Mouse (Mus musculus): ENCODE data around the gene Crbn.
A peak's percentile ranks its signal among the peaks of the same experiment; 100 is the strongest.

Crbn gene

GRCm38 (mm10) chr6:106760473-106761218 lies 39.2 kb downstream of the Crbn start:
- DNase-seq = no peak

- DNase-seq = no peak
Observed at GRCm38 (mm10) chr6:106758299-106758698, 41.6 kb downstream of the Crbn start.

DNA sequence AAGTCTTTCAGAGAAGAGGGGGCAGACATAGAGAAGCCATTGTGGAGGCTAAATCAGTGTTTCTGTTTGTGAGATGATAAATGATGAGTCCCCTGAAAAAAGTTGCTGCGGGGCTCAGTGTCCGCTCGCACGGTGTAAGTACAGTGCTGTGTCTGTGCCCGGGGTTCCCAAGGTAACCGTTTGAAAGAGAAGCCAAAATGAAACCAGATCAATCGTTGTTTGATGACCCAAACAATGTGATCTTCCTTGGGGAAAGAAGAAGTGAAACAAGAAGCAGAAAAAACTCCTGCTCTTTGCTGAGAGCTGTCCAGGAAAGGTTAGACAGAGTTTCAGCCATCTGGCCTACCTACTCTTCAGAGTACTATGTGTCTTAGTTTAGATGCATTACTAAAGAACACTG lies 49.6 kb downstream of the Crbn start:
- DNase-seq = peak; percentile 73

- no peak for DNase-seq
Observed at GRCm38 (mm10) chr6:106748887-106749388, 50.9 kb downstream of the Crbn start, which contains the start of gene Il5ra. Gene Il5ra, minus strand, starts transcription at chr6:106749037.

DNA sequence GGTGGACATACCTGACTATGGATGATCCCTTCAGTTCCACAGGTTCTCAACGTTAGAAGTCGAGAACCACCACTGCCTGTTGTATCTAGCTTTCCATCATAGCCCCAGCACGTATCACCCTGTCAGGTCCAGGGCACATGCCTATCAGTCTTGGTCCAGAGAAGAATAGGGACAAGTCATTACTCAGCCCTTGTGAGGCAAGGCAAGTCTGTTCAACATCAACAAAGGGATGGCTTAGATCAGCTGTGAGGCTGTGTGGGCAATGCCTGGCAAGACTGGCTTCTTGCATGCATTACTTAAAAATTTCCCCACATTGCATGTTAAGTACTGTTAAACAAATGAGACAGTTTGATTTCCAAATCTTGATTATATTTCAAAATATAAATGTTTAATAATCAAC lies 52.1 kb downstream of the Crbn start:
- peak; percentile 62 for DNase-seq

- peak; percentile 17 for DNase-seq
Observed at GRCm38 (mm10) chr6:106747251-106747650, 52.6 kb downstream of the Crbn start.

DNA sequence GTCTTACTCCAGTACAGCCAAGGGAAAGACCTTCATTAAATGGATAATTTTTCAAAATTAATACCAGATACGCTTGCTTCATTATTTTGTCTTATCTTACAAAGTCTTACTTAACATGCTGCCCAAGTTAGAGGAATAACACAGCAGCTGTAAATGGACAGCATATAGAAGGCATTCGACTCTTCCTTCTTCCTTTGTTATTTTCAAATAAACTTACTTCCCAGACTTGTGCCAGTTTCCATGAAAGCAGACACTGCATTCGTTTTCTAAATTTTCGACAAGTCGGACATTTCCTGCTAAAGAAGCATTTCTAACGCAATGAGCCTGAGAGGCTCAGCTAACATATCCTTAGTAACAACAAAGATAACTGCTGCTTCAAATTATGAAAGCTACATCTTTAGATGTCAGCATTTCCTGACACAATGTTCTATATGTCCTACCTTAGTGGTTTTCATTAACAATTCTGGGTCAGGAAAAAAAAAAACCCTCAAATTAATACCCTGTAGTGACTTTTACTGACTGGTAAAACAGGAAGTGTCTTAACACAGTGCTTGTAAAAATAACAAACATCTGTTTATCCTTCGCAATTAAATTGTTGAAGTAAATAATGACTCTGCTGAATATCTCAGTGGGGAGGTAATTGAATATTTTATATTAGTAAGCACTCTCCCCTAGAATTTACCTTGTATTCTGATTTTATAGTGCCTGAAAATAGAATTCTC lies 54.0 kb downstream of the Crbn start:
- no peak for DNase-seq

DNA sequence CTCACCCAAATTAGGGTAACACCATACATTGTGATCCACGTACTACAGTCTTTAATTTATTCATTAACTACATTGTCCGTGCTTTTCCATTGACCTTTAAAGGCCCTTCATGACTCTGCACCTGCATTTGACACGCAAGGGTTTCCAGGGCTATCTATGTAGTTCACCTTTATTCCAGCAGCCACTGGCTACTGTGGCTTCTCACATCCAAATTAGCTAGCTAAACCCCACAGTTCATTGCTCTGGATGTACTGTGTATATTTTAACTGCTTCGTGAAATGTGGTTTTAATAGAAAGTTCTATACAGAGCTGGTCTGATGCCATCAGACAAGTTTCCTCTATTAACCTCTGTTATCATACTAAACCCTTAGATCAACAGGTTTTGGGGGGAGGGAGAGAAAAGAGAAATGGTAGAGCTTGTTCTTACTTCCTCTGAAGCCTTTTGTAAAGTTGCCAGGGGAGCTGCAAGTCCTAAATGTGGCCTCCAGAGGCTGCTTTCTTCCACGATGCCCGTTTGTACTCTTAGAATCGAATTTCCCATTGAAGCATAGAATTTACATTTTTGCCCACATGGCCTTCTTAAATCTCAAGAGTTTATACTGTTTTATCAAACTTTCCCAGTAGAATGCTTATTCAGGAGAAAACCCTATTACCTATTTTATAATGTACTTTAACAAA lies 56.2 kb downstream of the Crbn start:
- peak; percentile 36 for DNase-seq

GRCm38 (mm10) chr6:106740244-106740825 lies 59.5 kb downstream of the Crbn start:
- DNase-seq = peak; percentile 53

GRCm38 (mm10) chr6:106738229-106738628 lies 61.6 kb downstream of the Crbn start:
- no peak for DNase-seq

- DNase-seq = no peak
Observed at GRCm38 (mm10) chr6:106732563-106732962, 67.3 kb downstream of the Crbn start.

Measured in heart, adult 11 months (tissue).